Mouse (Mus musculus) lung, adult 18-20 months (tissue): ENCODE data around the gene Trpv2.

Experiments
- DNase-seq, 2 experiments: peaks; one replicate each; pipeline ENCODE4 v3.0.0; 2022; ENCODE audit warnings: mixed read lengths in 2 of 2

The Trpv2 gene

GRCm38 (mm10) chr11:62558961-62559646 lies 15.2 kb upstream of the Trpv2 start:
- DNase-seq: peak; percentile 52 to 57

- DNase-seq: peak in 1 of 2 experiments; percentile 18
These were observed 13.7 kb upstream of the Trpv2 start for GRCm38 (mm10) chr11:62560463-62561016.

- DNase-seq: no peak
These were observed 10.7 kb upstream of the Trpv2 start for GRCm38 (mm10) chr11:62563590-62563989.

- DNase-seq: no peak
These were observed 8.5 kb upstream of the Trpv2 start for GRCm38 (mm10) chr11:62565747-62566146.

- no peak for DNase-seq
These were observed 8.1 kb upstream of the Trpv2 start for GRCm38 (mm10) chr11:62566211-62566610.

- DNase-seq: no peak
These were observed 6.0 kb upstream of the Trpv2 start for GRCm38 (mm10) chr11:62568300-62568699.

GRCm38 (mm10) chr11:62574703-62575085 lies 408 bp downstream of the Trpv2 start:
- DNase-seq: no peak

GRCm38 (mm10) chr11:62575297-62575658 lies 992 bp downstream of the Trpv2 start:
- DNase-seq: peak; percentile 81 to 86

GRCm38 (mm10) chr11:62575659-62576438 lies 1.6 kb downstream of the Trpv2 start:
- peak; percentile 60 to 68 for DNase-seq

GRCm38 (mm10) chr11:62576530-62577152 lies 2.4 kb downstream of the Trpv2 start:
- DNase-seq: peak; percentile 59 to 67

- DNase-seq: no peak
These were observed 8.7 kb downstream of the Trpv2 start for GRCm38 (mm10) chr11:62583031-62583430.

GRCm38 (mm10) chr11:62584671-62585206 lies 10.5 kb downstream of the Trpv2 start:
- no peak for DNase-seq

- no peak for DNase-seq
These were observed 12.7 kb downstream of the Trpv2 start for GRCm38 (mm10) chr11:62587034-62587433.

- DNase-seq: no peak
These were observed 15.1 kb downstream of the Trpv2 start for GRCm38 (mm10) chr11:62589391-62589790.

GRCm38 (mm10) chr11:62591026-62591425 lies 16.7 kb downstream of the Trpv2 start:
- DNase-seq: no peak

- DNase-seq: no peak
These were observed 17.8 kb downstream of the Trpv2 start for GRCm38 (mm10) chr11:62591904-62592575.

- no peak for DNase-seq
These were observed 24.3 kb downstream of the Trpv2 start for GRCm38 (mm10) chr11:62598571-62598970.

- DNase-seq: no peak
These were observed 27.7 kb downstream of the Trpv2 start for GRCm38 (mm10) chr11:62601732-62602618.

- peak; percentile 96 to 97 for DNase-seq
These were observed 28.5 kb downstream of the Trpv2 start for GRCm38 (mm10) chr11:62602619-62603311.

- no peak for DNase-seq
These were observed 29.2 kb downstream of the Trpv2 start for GRCm38 (mm10) chr11:62603312-62604056.
